Mouse (Mus musculus) heart, embryonic 11.5 days (tissue): Measurements from ENCODE around the gene Bricd5. TPM values are rescaled to one million over a fixed set of nuclear protein-coding genes. Genes with fewer than 3 reads are reported as not detected.

Experiments used
- ATAC-seq: fragments of 200-750 bp; cut with Nextera tagmentation; replicated peaks from 2 replicates; pipeline ENCODE4 v1.8.0; 2017; ENCODE audit warnings: moderate library complexity; ENCODE audit not compliant: insufficient number of reproducible peaks, low FRiP score, low TSS enrichment
- H3K27ac ChIP-seq: fragments of 300-500 bp; sonication (generic); 2 replicates; pipeline ENCODE4 v1.5.1; 2014; ENCODE audit warnings: mild to moderate bottlenecking, low read depth, low read length
- H3K27me3 ChIP-seq: fragments of 300-500 bp; sonication (generic); 2 replicates; pipeline ENCODE4 v1.6.1; 2014; ENCODE audit warnings: mild to moderate bottlenecking, low read length, mixed read lengths; ENCODE audit not compliant: control insufficient read depth, insufficient read depth
- H3K36me3 ChIP-seq: fragments of 300-500 bp; sonication (generic); 2 replicates; pipeline ENCODE4 v1.6.1; 2014; ENCODE audit warnings: mild to moderate bottlenecking, low read length, moderate library complexity, mixed read lengths; ENCODE audit not compliant: control insufficient read depth, insufficient read depth
- H3K4me1 ChIP-seq: fragments of 300-500 bp; sonication (generic); 2 replicates; pipeline ENCODE4 v1.6.1; 2014; ENCODE audit warnings: low read length; ENCODE audit not compliant: control insufficient read depth, insufficient read depth
- H3K4me2 ChIP-seq: fragments of 300-500 bp; sonication (generic); 2 replicates; pipeline ENCODE4 v1.6.1; 2014; ENCODE audit warnings: mild to moderate bottlenecking, moderate library complexity
- H3K4me3 ChIP-seq: fragments of 300-500 bp; sonication (generic); 2 replicates; pipeline ENCODE4 v1.5.1; 2014; ENCODE audit warnings: low read depth, low read length
- H3K9ac ChIP-seq: fragments of 300-500 bp; sonication (generic); 2 replicates; pipeline ENCODE4 v1.6.1; 2014; ENCODE audit warnings: mild to moderate bottlenecking, low read depth, low read length, moderate library complexity
- H3K9me3 ChIP-seq: fragments of 300-500 bp; sonication (generic); replicated peaks from 2 replicates; pipeline ENCODE4 v1.6.1; 2016; ENCODE audit warnings: low read length; ENCODE audit not compliant: control insufficient read depth
- WGBS: fragments of 180-500 bp; shearing (Covaris S2); extraction: QIAGEN DNeasy Blood & Tissue Kit; methylation state at CpG from one replicate; pipeline ENCODE4 v1.1.7; 2014; ENCODE audit not compliant: insufficient replicate concordance; 5-methylcytosine and 5-hydroxymethylcytosine counted together
- polyA plus RNA-seq: library from polyadenylated mRNA; unstranded; fragments of >200 nt; fragmentation: Nextera tagmentation; extraction: Ambion mirVana; gene quantifications from 2 replicates; pipeline ENCODE4 v1.2.1, GENCODE M21; 2014

Gene Bricd5
- polyA plus RNA-seq, 1 experiment from 2014 or later, result 0.21 TPM

GRCm38 (mm10) chr17:24469336-24469909 is 4.3 kb upstream of the Bricd5 start:
- Histone ChIP-seq H3K4me3 (peak overlapping the region; percentile 91), H3K9ac (peak overlapping the region; percentile 93), H3K36me3 (peaks cover 7% of the 10 kb centered on the region; the same call in 1 of the 2 replicates), H3K9me3 (no peaks in the 10 kb centered on the region), H3K4me1 (peaks cover 25% of the 10 kb centered on the region), H3K4me2 (peak overlapping the region; percentile 98), H3K27me3 (no peaks in the 10 kb centered on the region), H3K27ac (peak overlapping the region; percentile 94)
- no peak for ATAC-seq
- 13% methylated on average over 7 of the region's 7 CpGs for WGBS

GRCm38 (mm10) chr17:24469910-24470602 is 3.6 kb upstream of the Bricd5 start, which contains the start of the genes E4f1 and Pgp:
Gene E4f1, minus strand, starts transcription at chr17:24470313.
Gene Pgp, plus strand, starts transcription at chr17:24470392.
- under 1% methylated on average over 62 of the region's 75 CpGs for WGBS
- H3K4me2 ChIP-seq, result peak within 1 kb of the TSS; percentile 98
- peak within 1 kb of the TSS; percentile 91 for H3K4me3 ChIP-seq
- H3K9ac ChIP-seq, result peak within 1 kb of the TSS; percentile 93
- peaks cover 10% of the 10 kb centered on the region; the same call in 1 of the 2 replicates for H3K36me3 ChIP-seq
- H3K27me3 ChIP-seq, result no peaks in the 10 kb centered on the region
- peak within 1 kb of the TSS; percentile 94 for H3K27ac ChIP-seq
- no peaks in the 10 kb centered on the region for H3K9me3 ChIP-seq
- H3K4me1 ChIP-seq, result peaks cover 25% of the 10 kb centered on the region
- peak; percentile 97 for ATAC-seq

- Histone ChIP-seq H3K27me3 (no peaks in the 10 kb centered on the region), H3K27ac (peak overlapping the region; percentile 94), H3K9ac (peak overlapping the region; percentile 93), H3K4me3 (peak overlapping the region; percentile 91), H3K36me3 (peaks cover 14% of the 10 kb centered on the region; the same call in 1 of the 2 replicates), H3K9me3 (no peaks in the 10 kb centered on the region), H3K4me2 (peak overlapping the region; percentile 98), H3K4me1 (peaks cover 25% of the 10 kb centered on the region)
- 1% methylated on average over 68 of the region's 68 CpGs for WGBS
- ATAC-seq, result no peak
These were observed 2.8 kb upstream of the Bricd5 start for GRCm38 (mm10) chr17:24470701-24471527.

- Histone ChIP-seq H3K9me3 (no peaks in the 10 kb centered on the region), H3K27me3 (no peaks in the 10 kb centered on the region), H3K4me1 (peaks cover 25% of the 10 kb centered on the region), H3K4me2 (peak overlapping the region; percentile 98), H3K9ac (peak overlapping the region; percentile 93; the same call in 1 of the 2 replicates), H3K27ac (no peak overlapping the region), H3K4me3 (peak overlapping the region; percentile 91; the same call in 1 of the 2 replicates), H3K36me3 (peaks cover 24% of the 10 kb centered on the region)
- WGBS, result 82% methylated on average over 4 of the region's 4 CpGs
- ATAC-seq, result no peak
These were observed 1.2 kb upstream of the Bricd5 start for GRCm38 (mm10) chr17:24472512-24472911.

DNA sequence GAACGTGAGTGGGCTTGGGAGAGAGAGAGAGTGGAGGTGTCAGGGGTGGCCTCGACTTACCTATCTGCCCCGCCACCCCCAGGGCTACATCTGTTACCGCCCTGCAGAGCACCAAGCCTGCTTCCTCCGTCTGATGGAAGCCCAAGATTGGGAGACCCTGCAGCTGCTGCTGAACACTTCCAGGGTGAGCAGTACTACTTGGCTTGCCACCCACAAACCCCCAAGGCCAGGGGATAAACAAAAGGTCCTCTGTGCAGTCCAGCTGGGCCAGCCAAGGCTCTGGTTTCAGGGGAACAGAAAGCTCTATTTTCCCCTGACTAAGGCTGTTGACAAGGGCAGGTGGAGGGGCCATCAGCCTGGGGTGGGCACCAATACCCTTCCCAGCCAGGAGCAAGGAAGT is 873 bp downstream of the Bricd5 start:
- Histone ChIP-seq H3K9ac (no peak overlapping the region), H3K27me3 (no peaks in the 10 kb centered on the region), H3K4me3 (no peak overlapping the region), H3K9me3 (no peaks in the 10 kb centered on the region), H3K27ac (no peak overlapping the region), H3K36me3 (peaks cover 24% of the 10 kb centered on the region), H3K4me1 (peaks cover 32% of the 10 kb centered on the region), H3K4me2 (no peak overlapping the region)
- no peak for ATAC-seq
- 72% methylated on average over 5 of the region's 5 CpGs for WGBS

GRCm38 (mm10) chr17:24475586-24475985 is 1.9 kb downstream of the Bricd5 start:
- 88% methylated on average over 6 of the region's 6 CpGs for WGBS
- H3K4me1 ChIP-seq, result peaks cover 32% of the 10 kb centered on the region

DNA sequence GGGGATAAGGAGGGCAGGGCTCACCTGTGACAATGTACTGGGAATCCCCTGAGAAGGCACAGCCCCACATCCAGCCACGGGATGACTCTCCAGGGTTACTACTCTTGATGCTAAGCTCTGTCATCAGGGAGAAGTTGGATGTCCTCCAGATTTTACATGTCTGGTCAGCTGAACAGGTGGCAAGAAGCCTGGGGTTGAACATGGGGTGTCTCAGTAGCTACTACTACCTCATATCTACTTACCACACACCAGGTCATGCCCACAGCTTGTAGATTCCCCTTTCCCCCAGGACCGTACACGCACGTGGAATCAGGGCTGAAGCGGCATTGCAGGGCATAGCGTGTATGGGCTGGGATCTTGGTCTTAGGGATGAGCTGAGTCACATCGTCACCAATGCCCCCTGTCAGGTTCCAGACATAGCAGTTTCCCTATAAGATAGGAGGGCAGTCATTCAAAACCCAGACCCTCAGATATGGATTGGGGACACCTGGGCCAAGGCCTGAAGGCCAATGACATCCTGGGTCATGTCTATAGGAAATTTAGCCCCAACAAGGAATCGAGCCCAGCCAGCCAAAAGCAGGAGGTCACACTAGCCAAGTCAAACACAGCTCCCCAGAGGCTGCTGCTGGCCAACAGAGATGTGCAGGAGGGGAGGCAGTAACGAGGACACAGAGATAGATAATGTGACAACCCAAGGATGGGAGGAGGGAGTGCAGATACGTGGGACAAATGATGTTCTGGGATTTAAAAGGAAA is 2.5 kb downstream of the Bricd5 start:
- no peaks in the 10 kb centered on the region for H3K27me3 ChIP-seq
- H3K27ac ChIP-seq, result no peak overlapping the region
- H3K9me3 ChIP-seq, result no peaks in the 10 kb centered on the region
- ATAC-seq, result no peak
- no peak overlapping the region for H3K4me2 ChIP-seq
- WGBS, result 91% methylated on average over 10 of the region's 10 CpGs
- peaks cover 32% of the 10 kb centered on the region for H3K4me1 ChIP-seq
- no peak overlapping the region for H3K4me3 ChIP-seq
- H3K36me3 ChIP-seq, result peaks cover 24% of the 10 kb centered on the region
- no peak overlapping the region for H3K9ac ChIP-seq

More at GRCm38 (mm10) chr17:24475586-24475985, 1.9 kb downstream of the Bricd5 start:
- Histone ChIP-seq H3K4me2 (no peak overlapping the region), H3K27ac (no peak overlapping the region), H3K9ac (no peak overlapping the region), H3K4me3 (no peak overlapping the region), H3K27me3 (no peaks in the 10 kb centered on the region), H3K9me3 (no peaks in the 10 kb centered on the region), H3K36me3 (peaks cover 24% of the 10 kb centered on the region)
- ATAC-seq, result no peak
